Mouse (Mus musculus) hematopoietic stem cell, adult 5-6 weeks (primary cell): ENCODE measurements around the gene Adamts9. TPM values are rescaled to one million over a fixed set of nuclear protein-coding genes. Genes with fewer than 3 reads are reported as not detected.

ENCODE experiments used
- ATAC-seq, 2 experiments: fragments of 125-278 bp in 1 of 2; replicated peaks in 1 of 2; 2 replicates each; pipeline ENCODE4 v1.8.0; 2016 to 2017; ENCODE audit warnings: inconsistent platforms in 2 of 2, mild to moderate bottlenecking in 2 of 2, moderate number of reproducible peaks in 2 of 2, low read depth in 1 of 2, moderate TSS enrichment in 1 of 2; ENCODE audit not compliant: low FRiP score in 2 of 2, poor library complexity in 2 of 2, severe bottlenecking in 2 of 2, insufficient read depth in 1 of 2, low TSS enrichment in 1 of 2
- total RNA-seq: library from RNA; stranded (forward); fragments of 172-1452, 232-1000 nt; gene quantifications from 2 replicates; pipeline ENCODE4 v1.2.3, GENCODE M21; 2017

The Adamts9 gene
- total RNA-seq, 1 experiment from 2014 or later: 0.60 TPM

DNA sequence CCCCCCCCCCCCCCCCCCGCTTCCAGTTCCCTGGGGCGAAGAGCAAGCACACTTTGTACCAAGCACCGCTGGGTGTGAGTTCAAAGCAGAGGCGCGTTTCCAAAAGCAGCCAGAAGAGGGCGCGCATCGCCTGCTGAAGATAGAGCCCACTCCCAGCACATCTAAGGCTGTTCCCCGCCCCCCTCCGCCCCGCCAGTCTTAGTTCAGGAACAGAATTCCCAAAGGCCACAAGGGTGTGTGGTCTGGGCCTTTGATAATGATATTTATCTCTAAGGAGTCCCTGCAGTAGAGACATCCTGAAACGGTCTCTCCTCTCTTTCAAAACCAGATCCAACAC lies 155.9 kb downstream of the Adamts9 start:
- 0 out of 4 replicates have a peak, but pooled peaks of 1 of the 2 experiments have one; percentile 68 for ATAC-seq

DNA sequence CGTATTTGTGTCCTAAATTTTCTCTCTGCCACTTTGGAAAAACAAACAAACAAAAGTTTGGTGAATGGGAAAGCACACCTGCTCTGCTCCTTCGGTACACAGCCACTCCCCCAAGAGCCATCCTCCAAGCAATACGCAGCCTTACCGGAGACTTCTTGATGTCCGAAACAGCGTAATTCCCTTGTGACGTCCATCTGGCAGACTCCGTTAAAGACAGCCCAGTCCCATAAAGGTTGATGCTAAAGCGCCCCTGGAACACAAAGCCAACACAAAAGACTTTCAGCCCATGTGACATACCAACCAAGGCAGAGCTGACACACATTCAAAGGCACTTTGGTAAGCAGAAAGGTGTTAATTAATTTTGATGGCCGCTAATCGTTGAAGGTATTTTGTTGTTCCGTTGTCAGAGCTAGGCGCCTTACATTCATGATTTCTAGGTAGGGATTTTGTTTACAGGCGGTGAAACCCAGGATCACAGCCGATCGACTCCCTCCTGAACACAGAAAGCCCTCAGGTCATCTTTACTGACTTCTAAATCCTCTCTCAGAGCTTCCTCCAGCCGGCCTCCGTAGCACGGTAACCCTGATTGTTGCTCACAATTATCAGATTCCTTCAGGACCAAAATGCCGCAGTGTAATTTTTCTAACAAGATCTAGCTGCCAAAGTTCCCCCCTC lies 156.5 kb downstream of the Adamts9 start:
- ATAC-seq: no peak

DNA sequence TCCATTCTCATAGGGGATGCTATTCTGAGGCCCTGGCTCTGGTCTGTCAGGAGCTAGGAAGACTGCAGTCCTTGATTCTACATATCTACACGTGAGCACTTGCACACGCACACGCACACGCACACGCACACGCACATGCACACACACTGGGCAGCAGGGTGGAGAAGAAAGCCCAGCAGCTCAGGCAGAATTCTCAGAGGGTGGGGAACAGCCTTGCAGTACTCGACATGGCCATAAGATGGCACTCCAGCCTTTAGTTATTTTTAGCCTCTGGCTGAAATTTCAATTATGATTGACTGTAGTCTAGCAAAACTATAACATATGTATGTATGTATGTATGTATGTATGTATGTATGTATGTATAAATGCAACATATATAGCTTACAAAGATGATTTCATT lies 158.5 kb downstream of the Adamts9 start:
- peak in 1 of 2 experiments; percentile 37; a peak in 1 of 4 replicates for ATAC-seq

DNA sequence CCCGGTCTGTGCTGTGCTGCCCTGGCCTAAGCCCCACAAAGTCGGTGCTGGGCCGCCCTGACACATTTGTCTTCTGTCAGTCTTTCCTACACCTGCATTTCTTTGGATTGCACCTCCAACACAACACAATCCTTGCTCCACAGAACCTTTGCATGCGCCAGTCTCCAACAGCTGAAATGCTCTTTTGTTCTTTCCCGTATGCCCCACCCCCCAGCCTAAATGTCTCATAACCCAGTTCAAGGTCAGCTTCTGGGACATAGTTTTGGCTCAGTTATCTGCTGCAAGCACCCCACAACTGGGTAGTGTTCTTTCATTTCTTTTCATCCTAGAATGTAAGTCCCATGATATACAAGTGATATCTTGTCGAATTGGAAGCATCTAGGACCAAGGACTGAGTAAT lies 161.8 kb downstream of the Adamts9 start:
- ATAC-seq: no peak

DNA sequence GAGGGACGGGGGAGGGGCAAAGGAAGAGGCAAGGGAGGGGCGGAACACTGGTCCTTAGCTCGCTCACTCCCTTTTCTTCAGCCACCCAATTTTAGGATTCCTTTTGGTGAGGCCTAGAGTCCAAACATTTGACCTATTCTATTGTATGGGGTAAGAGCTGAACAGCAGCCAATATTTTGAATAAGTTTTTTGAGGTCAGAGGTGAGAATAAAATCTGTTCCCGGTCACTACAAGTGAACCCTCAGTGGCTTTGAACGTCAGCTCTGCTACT lies 163.4 kb downstream of the Adamts9 start:
- ATAC-seq: no peak

DNA sequence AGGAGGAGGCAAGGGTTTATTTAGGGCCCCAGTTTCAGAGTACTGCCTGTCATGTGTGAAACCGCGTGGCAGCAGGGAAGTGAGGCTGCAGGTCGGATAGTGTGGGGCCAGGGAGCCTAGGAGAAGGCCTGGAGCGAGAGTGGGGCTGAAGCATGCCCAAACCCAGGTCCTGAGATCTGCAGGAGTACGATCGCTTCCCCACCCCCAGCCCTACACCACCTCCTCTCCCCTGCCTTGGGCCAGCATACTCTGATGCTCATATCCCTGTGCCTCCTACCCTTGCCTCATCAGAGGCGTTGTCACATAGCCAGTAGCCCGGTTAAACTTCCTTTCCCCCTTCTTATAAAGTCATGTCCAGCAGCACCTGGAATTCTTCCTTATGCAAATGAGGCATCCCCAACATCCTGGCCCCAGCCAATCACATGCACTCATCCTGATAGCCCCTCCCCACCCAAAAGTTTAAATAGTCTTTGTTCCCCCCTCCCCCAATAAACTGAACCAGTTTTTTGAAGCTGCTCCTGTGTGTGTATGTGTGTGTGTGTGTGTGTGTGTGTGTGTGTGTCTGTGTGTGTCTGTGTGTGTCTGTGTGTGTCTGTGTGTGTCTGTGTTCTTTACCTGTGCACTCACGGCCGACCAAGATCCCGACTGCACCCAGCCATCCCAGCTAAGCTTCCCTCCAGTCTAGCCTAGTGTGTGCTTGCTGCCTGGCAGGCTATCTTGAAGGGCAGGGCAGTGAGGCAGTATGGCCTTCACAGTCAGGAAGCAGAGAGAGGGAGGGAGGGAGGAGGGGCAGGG lies 164.0 kb downstream of the Adamts9 start:
- no peak for ATAC-seq

DNA sequence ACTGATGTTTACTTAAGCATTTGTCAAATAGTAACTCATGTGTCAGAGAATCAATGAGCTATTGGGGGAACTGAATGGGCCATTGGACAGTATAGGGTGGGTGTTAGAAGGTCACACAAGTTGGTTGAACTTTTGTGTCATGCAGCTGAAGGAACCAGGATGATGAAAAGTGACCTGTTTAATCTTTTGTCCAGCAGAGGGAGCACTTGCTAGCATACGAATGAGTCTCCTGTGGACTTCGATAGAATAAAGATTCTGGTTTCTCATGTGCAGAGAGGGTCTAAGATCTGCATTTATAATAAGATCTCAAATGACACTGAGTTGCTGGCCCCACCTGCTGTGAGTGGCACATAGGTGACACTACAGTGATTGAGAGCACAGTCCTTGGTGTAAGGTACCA lies 166.9 kb downstream of the Adamts9 start:
- peak; percentile 59 to 64 for ATAC-seq

DNA sequence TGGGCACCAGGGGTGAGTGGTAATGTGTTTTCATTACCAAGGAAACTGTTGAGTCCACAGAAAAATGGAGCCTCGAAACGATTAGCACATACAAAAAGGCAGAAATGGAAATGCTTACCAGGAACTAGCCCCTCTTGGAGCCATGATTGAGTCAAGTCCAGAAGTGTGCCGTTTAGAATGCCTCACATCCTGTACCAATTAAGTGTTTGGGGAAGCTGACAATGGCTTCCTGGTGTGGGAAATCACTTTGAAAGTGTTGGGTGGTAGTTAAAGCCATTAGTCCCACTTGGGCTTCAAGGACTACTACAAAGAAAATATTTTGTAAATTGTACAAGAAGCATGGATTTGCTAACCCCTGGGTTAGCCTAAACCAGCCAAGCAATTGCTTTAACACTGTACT lies 180.9 kb downstream of the Adamts9 start:
- ATAC-seq: no peak

DNA sequence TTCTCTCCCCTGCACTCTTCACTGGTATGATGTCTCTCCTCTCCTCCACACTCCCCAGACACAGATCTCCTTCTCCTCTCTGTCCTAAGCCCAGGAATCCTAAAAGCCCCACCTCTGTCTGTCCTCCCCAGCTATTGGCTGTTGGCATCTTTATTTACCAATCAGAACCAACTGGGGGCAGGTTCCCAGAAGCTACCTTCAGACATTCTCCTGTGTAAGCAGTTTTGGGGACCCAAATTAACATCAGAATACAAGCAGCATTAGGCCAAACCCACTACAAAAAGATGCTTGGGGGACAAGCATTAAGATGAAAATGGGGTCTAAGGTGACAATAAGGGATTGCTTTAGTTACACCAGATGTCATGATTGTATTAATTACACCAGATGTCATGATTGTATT lies 183.7 kb downstream of the Adamts9 start:
- no peak for ATAC-seq

DNA sequence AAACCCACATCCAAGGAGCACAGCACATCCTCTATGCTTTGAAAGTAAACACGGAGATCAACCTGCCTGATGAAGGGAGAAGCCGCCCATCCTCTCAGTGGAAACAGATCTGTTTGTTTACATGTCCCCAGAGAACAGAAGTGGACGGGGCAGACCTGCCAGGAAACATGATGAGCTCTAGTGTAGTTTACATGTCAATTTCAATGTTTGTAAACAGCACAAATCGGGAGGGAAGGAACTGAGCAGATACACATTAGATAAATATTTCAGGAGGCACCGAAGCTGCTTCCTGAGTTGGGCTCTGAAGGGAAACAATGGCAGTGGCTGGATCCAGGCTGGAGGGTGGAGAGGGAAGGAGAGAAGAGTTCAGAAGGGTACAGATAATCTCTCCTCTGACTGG lies 187.5 kb downstream of the Adamts9 start:
- no peak for ATAC-seq

DNA sequence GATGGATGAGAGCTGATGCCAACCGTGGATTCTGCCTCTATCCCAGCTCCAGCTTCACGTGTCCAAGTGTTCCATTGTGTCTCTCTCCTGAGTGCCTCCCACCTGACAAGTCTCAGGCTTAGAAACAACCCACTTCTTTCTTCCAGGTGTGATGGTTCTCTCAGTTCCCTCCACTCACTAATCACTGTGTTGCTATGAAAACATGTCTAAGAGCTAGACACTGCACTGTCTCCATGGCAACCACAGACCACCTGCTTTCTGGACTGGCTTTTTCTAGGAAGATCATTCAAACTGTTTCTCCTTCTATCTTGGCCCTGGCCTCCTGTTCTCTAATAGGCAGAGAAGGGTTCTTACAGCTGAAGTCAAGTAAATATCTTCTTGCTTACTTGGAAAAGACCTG lies 190.6 kb downstream of the Adamts9 start:
- ATAC-seq: no peak

DNA sequence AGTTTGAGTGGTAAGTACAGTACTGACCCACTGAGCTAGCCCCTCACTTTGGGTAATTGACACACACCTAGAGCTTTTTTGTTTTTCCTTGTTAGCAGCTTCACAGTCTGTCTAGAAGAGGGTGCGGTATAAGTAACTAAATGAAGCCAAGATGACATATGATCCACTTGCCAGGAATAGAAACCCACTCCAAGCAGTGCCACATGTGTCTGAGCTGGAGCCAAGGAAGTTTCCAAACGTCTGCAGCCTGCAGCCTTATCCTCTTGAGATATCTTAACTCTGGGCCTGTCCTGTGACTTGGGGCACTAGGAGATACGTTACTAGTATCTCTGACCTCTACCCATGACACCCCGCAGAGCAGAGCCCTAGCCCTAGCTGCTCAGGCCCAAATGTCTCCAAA lies 193.9 kb downstream of the Adamts9 start:
- no peak for ATAC-seq

DNA sequence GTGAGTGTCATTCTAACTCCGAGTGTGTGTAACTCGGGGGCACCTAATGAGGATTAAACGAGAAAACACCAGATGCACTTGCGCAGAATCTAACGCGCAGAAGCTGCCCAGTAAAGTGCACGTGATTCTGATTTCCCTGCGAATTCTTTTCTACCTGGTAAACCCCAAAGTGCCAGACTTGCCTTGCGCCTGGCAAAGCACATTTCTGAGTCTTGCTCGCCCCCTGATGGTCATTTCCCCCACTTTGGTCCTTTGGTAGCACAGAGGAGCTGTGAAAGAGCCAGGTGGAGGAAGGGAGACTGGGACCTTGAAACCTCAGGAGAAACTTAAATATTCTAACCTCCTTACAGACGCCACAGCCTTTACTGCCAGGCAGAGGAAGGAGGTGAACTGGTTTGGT lies 199.7 kb downstream of the Adamts9 start:
- ATAC-seq: 0 out of 4 replicates have a peak, but pooled peaks of 1 of the 2 experiments have one; percentile 46

DNA sequence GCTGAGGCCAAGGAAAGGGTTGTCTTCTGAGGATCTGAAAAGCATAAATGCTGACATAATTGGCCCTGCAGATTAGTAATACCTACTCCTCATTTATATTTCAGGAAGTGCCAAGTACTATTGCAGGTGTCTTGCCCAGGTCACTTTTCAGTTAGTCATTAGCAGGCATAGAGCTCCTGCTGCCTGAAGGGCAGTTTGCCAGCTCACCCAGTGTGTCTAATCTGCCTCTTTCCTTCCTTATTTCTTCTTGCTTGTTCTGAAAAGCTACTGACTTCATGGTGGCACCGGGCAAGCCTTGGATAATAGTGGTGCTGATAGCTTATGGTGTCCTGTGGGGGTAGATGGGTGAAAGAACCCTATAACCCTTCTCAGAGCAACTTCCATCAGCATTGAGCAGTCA lies 206.2 kb downstream of the Adamts9 start:
- no peak for ATAC-seq

DNA sequence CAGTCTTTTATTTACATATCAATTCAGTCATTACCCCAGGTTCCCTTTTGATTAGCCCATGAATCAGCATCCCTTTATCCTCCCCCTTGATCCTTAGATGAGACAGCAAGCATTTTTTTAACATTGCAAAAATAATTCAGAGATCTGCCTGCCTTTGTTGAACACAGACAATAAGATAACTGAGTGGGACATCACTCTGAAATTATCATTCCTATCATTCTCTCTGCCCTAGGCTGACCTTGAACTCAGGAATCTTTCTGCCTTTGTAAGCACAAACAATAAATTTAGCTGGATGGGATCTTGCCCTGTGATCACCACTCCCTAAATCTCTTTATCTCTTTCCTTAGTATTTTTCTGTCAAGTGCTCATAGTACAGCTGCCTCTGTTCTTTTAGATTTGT lies 209.6 kb downstream of the Adamts9 start:
- ATAC-seq: no peak

DNA sequence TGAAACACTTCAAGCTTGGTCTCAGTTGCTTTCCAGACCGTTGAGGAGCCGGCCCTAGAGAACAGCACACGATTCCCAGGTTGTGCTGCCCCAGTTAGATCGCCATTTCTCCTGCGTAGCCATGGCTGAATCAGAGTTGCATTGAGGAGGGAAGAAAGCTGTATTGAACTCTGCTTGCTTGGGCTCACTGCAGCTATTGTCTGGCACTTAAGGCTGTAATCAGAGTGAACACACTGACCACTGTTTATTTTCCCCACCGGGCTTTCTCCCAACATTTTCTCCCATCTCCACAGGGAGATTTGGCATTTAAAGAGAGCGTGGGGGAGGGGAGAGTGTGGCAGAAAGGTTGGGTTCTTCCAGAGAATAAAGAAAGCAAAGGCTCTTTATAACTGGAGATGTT lies 214.8 kb downstream of the Adamts9 start:
- ATAC-seq: no peak

DNA sequence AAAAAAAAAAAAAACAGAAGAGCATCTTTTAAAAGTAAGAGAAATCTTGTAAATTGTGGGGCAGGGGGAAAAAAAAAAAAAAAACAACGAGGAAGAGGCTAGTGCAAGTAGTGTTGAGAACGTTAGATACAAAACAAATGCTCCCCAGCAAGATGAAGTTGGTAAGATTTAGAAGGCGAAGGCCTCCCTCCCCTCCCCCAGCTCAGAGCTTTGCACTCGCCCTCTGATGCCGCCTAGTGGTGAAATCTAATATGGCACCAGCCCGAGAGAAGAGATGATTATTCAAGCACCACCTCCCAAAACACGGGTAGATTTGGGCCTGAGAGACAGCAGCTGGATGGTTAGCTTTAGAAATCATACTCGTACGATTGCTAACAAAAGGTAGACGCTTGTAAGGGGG lies 215.2 kb downstream of the Adamts9 start:
- ATAC-seq: peak; percentile 73 to 76; a peak in 3 of 4 replicates

DNA sequence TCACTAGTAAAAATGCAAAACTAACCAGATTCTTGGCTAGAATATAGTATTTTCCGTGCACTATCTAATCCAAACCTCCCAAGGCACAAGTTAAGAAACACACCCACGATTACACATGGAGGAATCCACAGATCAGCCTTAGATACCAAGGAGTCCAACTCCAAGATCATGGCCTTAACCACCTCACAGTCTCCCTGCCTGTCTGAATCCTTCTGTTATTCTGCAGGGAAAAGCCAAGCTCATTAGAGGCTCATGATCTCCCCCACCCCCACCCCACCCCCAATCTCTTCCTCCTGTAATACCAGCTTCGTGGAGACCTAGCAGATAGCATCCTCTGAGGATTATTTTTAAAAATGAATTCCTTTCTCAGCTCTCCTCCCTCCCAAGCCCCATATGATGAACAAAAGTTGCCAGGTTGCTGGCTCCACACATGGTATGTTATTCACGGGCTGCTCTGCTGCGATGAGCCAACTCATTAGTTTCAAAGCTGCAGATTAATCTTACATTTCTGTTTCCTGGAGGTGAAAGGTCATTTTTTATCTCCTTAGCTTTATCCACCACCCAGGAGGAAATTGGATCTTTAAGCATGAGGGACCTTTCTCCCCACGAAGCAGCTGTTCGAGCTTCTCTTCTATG lies 215.8 kb downstream of the Adamts9 start:
- ATAC-seq: no peak

DNA sequence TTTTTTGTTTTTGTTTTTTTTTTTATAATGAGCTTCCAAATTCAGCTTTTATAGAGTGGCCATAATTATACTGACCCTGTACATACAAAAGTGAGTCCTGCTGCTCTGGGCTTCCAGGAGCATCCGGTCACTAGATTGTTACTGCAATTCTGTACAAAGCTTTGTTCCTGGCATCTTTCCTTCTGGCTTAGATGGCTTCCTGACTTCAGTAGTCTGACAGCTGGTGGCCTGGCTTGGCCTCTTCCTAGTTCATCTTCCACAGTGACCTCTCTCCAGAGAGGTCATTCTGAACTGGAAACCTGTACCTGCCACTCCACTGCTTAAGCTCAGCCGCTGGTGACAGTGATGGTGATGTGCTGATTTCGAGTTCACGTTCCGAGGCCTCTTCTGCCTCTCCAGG lies 217.2 kb downstream of the Adamts9 start:
- no peak for ATAC-seq
